Mouse (Mus musculus) spleen, adult 2 months (tissue): ENCODE measurements around the gene B4galnt4.

Source experiments
- CTCF ChIP-seq: fragments of 200-500 bp; IDR thresholded peaks from 2 replicates; pipeline ENCODE4 v1.5.1; 2011; ENCODE audit warnings: mild to moderate bottlenecking, inconsistent platforms; ENCODE audit not compliant: insufficient read depth, insufficient read length, insufficient replicate concordance; ENCODE audit errors: extremely low read depth
- POLR2A ChIP-seq: fragments of 200-500 bp; IDR thresholded peaks from 2 replicates; pipeline ENCODE4 v1.6.1; 2011; ENCODE audit warnings: low read depth, low read length, inconsistent platforms

- TF ChIP-seq POLR2A (no peak), CTCF (no peak)
Observed at GRCm38 (mm10) chr7:141115874-141116273, 55.0 kb downstream of the B4galnt4 start.
